Mouse (Mus musculus): ENCODE data around the gene Wnt2b. TPM values are rescaled to one million over a fixed set of nuclear protein-coding genes. Genes with fewer than 3 reads are reported as not detected.

The Wnt2b gene
- polyA plus RNA-seq, 1 experiment = not detected

DNA sequence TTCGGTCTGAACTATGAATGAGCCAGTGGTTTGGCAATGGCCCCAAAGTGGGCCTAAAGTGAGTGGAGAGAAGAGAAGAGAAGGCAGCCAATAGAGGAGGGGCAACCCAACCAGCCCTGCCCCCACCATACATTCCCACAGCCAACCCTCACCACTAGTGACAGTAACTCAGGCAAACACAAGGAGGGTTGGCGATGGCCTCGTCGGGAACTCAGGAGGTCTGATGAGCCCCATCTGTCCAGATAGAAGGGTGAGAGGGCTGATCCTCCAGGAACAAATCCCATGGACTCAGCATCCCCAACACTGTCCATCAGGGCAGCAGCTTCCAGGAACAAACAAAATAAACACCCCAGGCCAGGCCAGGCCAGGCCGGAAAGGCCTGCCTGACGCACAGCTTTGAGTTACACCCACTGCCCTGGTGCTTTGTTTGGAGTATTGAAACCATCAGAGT lies 5.6 kb downstream of the Wnt2b start:
- TF ChIP-seq TAL1 (IDR thresholded peaks at IDR 0.05; ENCODE audit: low read length) (no peak), GATA1 (IDR thresholded peaks at IDR 0.05; ENCODE audit: low read length) (no peak)
- Histone ChIP-seq H3K4me3 (replicated peaks) (no peak overlapping the region), H3K36me3 (ENCODE audit: control insufficient read depth) (peaks cover 1% of the 10 kb centered on the region; the same call in 1 of the 2 replicates), H3K9me3 (ENCODE audit: control insufficient read depth, low read length) (no peaks in the 10 kb centered on the region; the same call in 1 of the 2 replicates), H3K27me3 (ENCODE audit: control insufficient read depth) (peaks cover 29% of the 10 kb centered on the region), H3K4me1 (ENCODE audit: control insufficient read depth) (no peaks in the 10 kb centered on the region)

GRCm38 (mm10) chr3:104954551-104954950 lies 7.2 kb downstream of the Wnt2b start:
- H3K9me3 ChIP-seq (ENCODE audit: control insufficient read depth, low read length) = no peaks in the 10 kb centered on the region
- TF ChIP-seq TAL1 (IDR thresholded peaks at IDR 0.05; ENCODE audit: low read length) (no peak), GATA1 (IDR thresholded peaks at IDR 0.05; ENCODE audit: low read length) (no peak)
- peaks cover 10% of the 10 kb centered on the region; the same call in 1 of the 2 replicates for H3K36me3 ChIP-seq (ENCODE audit: control insufficient read depth)
- no peak overlapping the region for H3K4me3 ChIP-seq (replicated peaks)
- H3K4me1 ChIP-seq (ENCODE audit: control insufficient read depth) = no peaks in the 10 kb centered on the region
- H3K27me3 ChIP-seq (ENCODE audit: control insufficient read depth) = peaks cover 12% of the 10 kb centered on the region

DNA sequence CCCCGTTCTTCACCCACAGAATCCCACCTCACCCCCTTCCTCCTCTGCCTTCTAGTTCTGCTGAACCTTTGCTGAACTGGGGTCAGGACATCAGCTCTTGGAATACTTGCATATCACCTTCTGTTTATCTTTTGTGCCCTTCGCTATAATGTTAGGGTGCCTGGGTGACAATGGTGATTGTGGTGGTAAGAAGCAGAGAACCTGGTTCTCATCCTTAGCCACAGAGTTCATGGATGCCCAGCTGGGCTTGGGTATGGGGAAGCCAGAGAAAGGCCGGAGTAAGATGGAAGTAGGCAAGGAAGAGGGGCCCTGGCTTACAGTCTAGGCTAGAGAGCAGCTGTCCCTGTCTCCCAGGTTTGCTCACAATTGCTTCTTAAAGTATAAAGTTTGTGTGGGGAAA lies 7.6 kb downstream of the Wnt2b start:
- H3K4me3 ChIP-seq (replicated peaks) = no peak overlapping the region
- H3K4me1 ChIP-seq (ENCODE audit: control insufficient read depth) = no peaks in the 10 kb centered on the region
- H3K9me3 ChIP-seq (ENCODE audit: control insufficient read depth, low read length) = no peaks in the 10 kb centered on the region
- no peak for TF ChIP-seq GATA1 (IDR thresholded peaks at IDR 0.05; ENCODE audit: low read length)
- no peak for TF ChIP-seq TAL1 (IDR thresholded peaks at IDR 0.05; ENCODE audit: low read length)
- H3K27me3 ChIP-seq (ENCODE audit: control insufficient read depth) = peaks cover 8% of the 10 kb centered on the region
- H3K36me3 ChIP-seq (ENCODE audit: control insufficient read depth) = peaks cover 10% of the 10 kb centered on the region; the same call in 1 of the 2 replicates

GRCm38 (mm10) chr3:104952891-104953670 lies 8.6 kb downstream of the Wnt2b start:
- Histone ChIP-seq H3K4me3 (replicated peaks) (no peak overlapping the region), H3K4me1 (ENCODE audit: control insufficient read depth) (no peaks in the 10 kb centered on the region), H3K27me3 (ENCODE audit: control insufficient read depth) (no peaks in the 10 kb centered on the region), H3K36me3 (ENCODE audit: control insufficient read depth) (peaks cover 10% of the 10 kb centered on the region; the same call in 1 of the 2 replicates), H3K9me3 (ENCODE audit: control insufficient read depth, low read length) (no peaks in the 10 kb centered on the region)
- no peak for TF ChIP-seq TAL1 (IDR thresholded peaks at IDR 0.05; ENCODE audit: low read length)
- no peak for TF ChIP-seq GATA1 (IDR thresholded peaks at IDR 0.05; ENCODE audit: low read length)

DNA sequence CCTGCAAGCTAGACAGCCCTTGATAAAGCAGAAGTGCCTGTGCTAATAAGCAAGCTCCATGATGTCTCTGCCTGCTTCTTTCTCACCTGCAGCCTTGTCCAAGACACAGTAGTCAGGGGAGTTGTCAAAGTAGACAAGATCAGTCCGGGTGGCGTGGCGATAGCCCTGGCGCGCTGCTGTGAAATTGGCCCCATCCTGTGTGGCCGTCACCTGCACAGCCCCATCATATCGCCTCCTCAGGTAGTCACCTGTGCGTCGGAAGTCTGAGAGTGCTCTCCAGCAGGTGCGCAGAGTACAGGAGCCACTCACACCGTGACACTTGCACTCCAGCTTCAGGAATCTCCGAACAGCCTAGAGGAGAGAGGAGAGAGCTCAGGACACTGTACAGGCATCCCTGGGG lies 10.8 kb downstream of the Wnt2b start:
- no peaks in the 10 kb centered on the region for H3K27me3 ChIP-seq (ENCODE audit: control insufficient read depth)
- no peak overlapping the region for H3K4me3 ChIP-seq (replicated peaks)
- H3K4me1 ChIP-seq (ENCODE audit: control insufficient read depth) = no peaks in the 10 kb centered on the region
- H3K36me3 ChIP-seq (ENCODE audit: control insufficient read depth) = peaks cover 20% of the 10 kb centered on the region
- no peak for TF ChIP-seq GATA1 (IDR thresholded peaks at IDR 0.05; ENCODE audit: low read length)
- TF ChIP-seq TAL1 (IDR thresholded peaks at IDR 0.05; ENCODE audit: low read length) = no peak
- H3K9me3 ChIP-seq (ENCODE audit: control insufficient read depth, low read length) = no peaks in the 10 kb centered on the region

- Histone ChIP-seq H3K9me3 (ENCODE audit: control insufficient read depth, low read length) (no peaks in the 10 kb centered on the region), H3K36me3 (ENCODE audit: control insufficient read depth) (peaks cover 13% of the 10 kb centered on the region), H3K4me1 (ENCODE audit: control insufficient read depth) (no peaks in the 10 kb centered on the region), H3K27me3 (ENCODE audit: control insufficient read depth) (no peaks in the 10 kb centered on the region), H3K4me3 (replicated peaks) (no peak overlapping the region)
- no peak for TF ChIP-seq GATA1 (IDR thresholded peaks at IDR 0.05; ENCODE audit: low read length)
- TF ChIP-seq TAL1 (IDR thresholded peaks at IDR 0.05; ENCODE audit: low read length) = no peak
These were observed 16.8 kb downstream of the Wnt2b start for GRCm38 (mm10) chr3:104944894-104945293.

DNA sequence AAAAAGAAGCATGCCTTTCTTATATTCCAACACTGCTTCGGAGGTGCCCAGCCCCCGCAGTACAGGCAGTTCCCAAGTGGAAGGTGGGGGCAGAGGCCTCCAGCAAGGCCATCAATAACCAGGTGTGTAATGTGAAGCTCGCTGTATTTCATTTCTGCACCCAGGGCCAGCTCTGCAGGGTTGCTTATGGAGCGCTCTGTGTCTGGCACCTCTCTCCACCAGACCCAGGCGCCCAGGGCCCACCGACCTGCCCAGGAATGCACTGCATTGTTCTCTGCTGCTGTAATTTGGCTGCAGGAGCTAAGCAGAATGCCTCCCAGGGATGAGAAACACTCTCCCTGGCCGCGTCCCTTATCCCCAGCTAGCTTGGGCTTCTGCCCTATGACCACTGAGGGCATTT lies 18.4 kb downstream of the Wnt2b start:
- Histone ChIP-seq H3K4me1 (ENCODE audit: control insufficient read depth) (peaks cover under 1% of the 10 kb centered on the region), H3K36me3 (ENCODE audit: control insufficient read depth) (peaks cover 15% of the 10 kb centered on the region)
- TF ChIP-seq TAL1 (IDR thresholded peaks at IDR 0.05; ENCODE audit: low read length) (no peak), GATA1 (IDR thresholded peaks at IDR 0.05; ENCODE audit: low read length) (no peak)

GRCm38 (mm10) chr3:104942682-104943081 lies 19.0 kb downstream of the Wnt2b start:
- Histone ChIP-seq H3K9me3 (ENCODE audit: control insufficient read depth, low read length) (no peaks in the 10 kb centered on the region), H3K27me3 (ENCODE audit: control insufficient read depth) (no peaks in the 10 kb centered on the region), H3K4me1 (ENCODE audit: control insufficient read depth) (peaks cover 2% of the 10 kb centered on the region), H3K4me3 (replicated peaks) (no peak overlapping the region), H3K36me3 (ENCODE audit: control insufficient read depth) (peaks cover 16% of the 10 kb centered on the region)
- TF ChIP-seq GATA1 (IDR thresholded peaks at IDR 0.05; ENCODE audit: low read length) (no peak), TAL1 (IDR thresholded peaks at IDR 0.05; ENCODE audit: low read length) (no peak)

More for the DNA sequence above, 18.4 kb downstream of the Wnt2b start:
- Histone ChIP-seq H3K27me3 (ENCODE audit: control insufficient read depth) (no peaks in the 10 kb centered on the region), H3K9me3 (ENCODE audit: control insufficient read depth, low read length) (no peaks in the 10 kb centered on the region), H3K4me3 (replicated peaks) (no peak overlapping the region)

DNA sequence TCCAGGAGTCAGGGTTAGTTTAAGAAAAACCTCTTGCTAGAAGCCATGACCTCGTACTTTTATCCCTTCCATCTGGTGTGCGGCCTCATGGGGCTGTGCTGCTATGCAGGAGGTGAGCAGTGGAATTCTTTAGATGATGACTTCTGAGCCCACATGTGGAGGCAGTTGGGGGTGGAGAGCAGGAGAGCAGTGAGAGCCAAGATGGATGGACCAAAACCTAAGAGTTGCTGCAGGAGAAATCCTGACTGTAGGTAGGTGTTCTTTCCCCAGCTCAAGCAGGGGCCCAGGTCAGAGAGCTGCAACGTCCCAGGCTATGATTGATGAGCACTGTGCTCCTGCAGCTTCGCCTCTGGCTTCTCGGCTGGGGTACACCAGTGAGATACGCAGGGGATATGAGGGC lies 21.0 kb downstream of the Wnt2b start:
- no peak overlapping the region for H3K4me3 ChIP-seq (replicated peaks)
- peaks cover 2% of the 10 kb centered on the region for H3K4me1 ChIP-seq (ENCODE audit: control insufficient read depth)
- H3K36me3 ChIP-seq (ENCODE audit: control insufficient read depth) = peaks cover 4% of the 10 kb centered on the region; the same call in 1 of the 2 replicates
- H3K9me3 ChIP-seq (ENCODE audit: control insufficient read depth, low read length) = no peaks in the 10 kb centered on the region
- no peak for TF ChIP-seq TAL1 (IDR thresholded peaks at IDR 0.05; ENCODE audit: low read length)
- TF ChIP-seq GATA1 (IDR thresholded peaks at IDR 0.05; ENCODE audit: low read length) = no peak
- no peaks in the 10 kb centered on the region for H3K27me3 ChIP-seq (ENCODE audit: control insufficient read depth)

Measured in erythroblast, embryonic 14.5 days (primary cell).